Mouse (Mus musculus) MEL (cell line): ENCODE data around the gene Plxna4.

ENCODE experiments used
- CHD1 ChIP-seq: IDR thresholded peaks from 2 replicates; pipeline ENCODE4 v1.6.1; 2012; ENCODE audit warnings: low read depth, mild to moderate bottlenecking, inconsistent platforms, low read length, improper control_type of control experiment
- CTCF ChIP-seq, 3 experiments: IDR thresholded peaks in 2 of 3; conservative IDR thresholded peaks in 1 of 3; 2 replicates each; pipeline ENCODE4 v1.5.1; 2011 to 2012; ENCODE audit warnings: low read length in 3 of 3, low read depth in 2 of 3, mild to moderate bottlenecking in 2 of 3, improper control_type of control experiment in 1 of 3, inconsistent platforms in 1 of 3, mixed read lengths in 1 of 3, moderate library complexity in 1 of 3; ENCODE audit not compliant: control insufficient read depth in 1 of 3, insufficient read depth in 1 of 3, poor library complexity in 1 of 3, severe bottlenecking in 1 of 3
- ELF1 ChIP-seq: IDR thresholded peaks from 2 replicates; pipeline ENCODE4 v1.6.1; 2014; ENCODE audit warnings: low read depth, mild to moderate bottlenecking, inconsistent platforms, low read length, improper control_type of control experiment, moderate library complexity
- EP300 ChIP-seq, 2 experiments: IDR thresholded peaks; 2 replicates each; pipeline ENCODE4 v1.6.1; 2011; ENCODE audit warnings: improper control_type of control experiment in 2 of 2, low read length in 2 of 2, low read depth in 1 of 2, mild to moderate bottlenecking in 1 of 2
- GABPA ChIP-seq: IDR thresholded peaks from 2 replicates; pipeline ENCODE4 v1.6.1; 2012; ENCODE audit warnings: low read depth, mild to moderate bottlenecking, inconsistent platforms, low read length, improper control_type of control experiment, moderate library complexity
- HCFC1 ChIP-seq: IDR thresholded peaks from 2 replicates; pipeline ENCODE4 v1.6.1; 2012; ENCODE audit warnings: low read depth, mild to moderate bottlenecking, inconsistent platforms, low read length, improper control_type of control experiment, moderate library complexity
- MAFK ChIP-seq: IDR thresholded peaks from 2 replicates; pipeline ENCODE4 v1.6.1; 2011; ENCODE audit warnings: low read depth, mild to moderate bottlenecking, low read length, improper control_type of control experiment, borderline replicate concordance
- MAX ChIP-seq: IDR thresholded peaks from 2 replicates; pipeline ENCODE4 v1.6.1; 2011; ENCODE audit warnings: low read length, improper control_type of control experiment
- MAZ ChIP-seq: IDR thresholded peaks from 2 replicates; pipeline ENCODE4 v1.6.1; 2012; ENCODE audit warnings: low read depth, mild to moderate bottlenecking, inconsistent platforms, low read length, improper control_type of control experiment
- NRF1 ChIP-seq: IDR thresholded peaks from 2 replicates; pipeline ENCODE4 v1.6.1; 2014; ENCODE audit warnings: low read depth, mild to moderate bottlenecking, inconsistent platforms, low read length, improper control_type of control experiment, moderate library complexity; ENCODE audit not compliant: poor library complexity, insufficient read depth, severe bottlenecking
- POLR2A ChIP-seq, 2 experiments: IDR thresholded peaks; 2 replicates each; pipeline ENCODE4 v1.6.1; 2011 to 2012; ENCODE audit warnings: low read length in 2 of 2, mild to moderate bottlenecking in 2 of 2, control low read depth in 1 of 2, improper control_type of control experiment in 1 of 2, low read depth in 1 of 2, moderate library complexity in 1 of 2; ENCODE audit not compliant: control insufficient read depth in 1 of 2, insufficient read depth in 1 of 2, poor library complexity in 1 of 2
- RCOR1 ChIP-seq: IDR thresholded peaks from 2 replicates; pipeline ENCODE4 v1.6.1; 2012; ENCODE audit warnings: low read depth, mild to moderate bottlenecking, inconsistent platforms, low read length, improper control_type of control experiment
- TAL1 ChIP-seq: IDR thresholded peaks from 2 replicates; pipeline ENCODE4 v1.6.1; 2012; ENCODE audit warnings: mild to moderate bottlenecking, inconsistent platforms, low read length, moderate library complexity, mixed read lengths
- USF1 ChIP-seq: IDR thresholded peaks from 2 replicates; pipeline ENCODE4 v1.6.1; 2014; ENCODE audit warnings: low read depth, mild to moderate bottlenecking, inconsistent platforms, low read length, improper control_type of control experiment, moderate library complexity

GRCm38 (mm10) chr6:32224007-32224703 is 363.8 kb downstream of the Plxna4 start:
- no peak for TF ChIP-seq CTCF (IDR thresholded peaks at IDR 0.05 in 2 of 3, conservative IDR thresholded peaks at IDR 0.05 in 1 of 3; ENCODE audit: control insufficient read depth in 1 of 3, insufficient read depth in 1 of 3, low read depth in 2 of 3, low read length in 3 of 3, poor library complexity in 1 of 3, severe bottlenecking in 1 of 3)
- TF ChIP-seq POLR2A (IDR thresholded peaks at IDR 0.05; ENCODE audit: control insufficient read depth in 1 of 2, insufficient read depth in 1 of 2, low read depth in 1 of 2, low read length in 2 of 2, poor library complexity in 1 of 2): no peak
- TF ChIP-seq MAZ: no peak
- TF ChIP-seq USF1: no peak
- no peak for TF ChIP-seq MAFK
- TF ChIP-seq RCOR1: no peak
- TF ChIP-seq EP300 (IDR thresholded peaks at IDR 0.05; ENCODE audit: low read depth in 1 of 2, low read length in 2 of 2): no peak
- no peak for TF ChIP-seq HCFC1
- TF ChIP-seq ELF1: no peak
- TF ChIP-seq TAL1: no peak
- no peak for TF ChIP-seq GABPA
- no peak for TF ChIP-seq NRF1
- TF ChIP-seq CHD1: no peak
- TF ChIP-seq MAX: no peak
